Mouse (Mus musculus) kidney, adult 2 months (tissue): Measurements from ENCODE around the gene Npy4r.

Experiments used
- CTCF ChIP-seq: fragments of 200-500 bp; conservative IDR thresholded peaks from 2 replicates; pipeline ENCODE4 v1.5.1; 2011; ENCODE audit warnings: low read depth, mild to moderate bottlenecking, control low read depth, low read length, moderate library complexity, mixed read lengths; ENCODE audit not compliant: insufficient read depth, insufficient read length
- POLR2A ChIP-seq: fragments of 200-500 bp; IDR thresholded peaks from one replicate; pipeline ENCODE4 v1.6.1; 2011; ENCODE audit warnings: low read depth, low read length, control low read depth

- TF ChIP-seq CTCF (no peak), POLR2A (no peak)
These were observed 31.4 kb downstream of the Npy4r start for GRCm38 (mm10) chr14:34120923-34121351.
